Mouse (Mus musculus) gastrocnemius, adult 18-20 months (tissue): ENCODE results near the gene Akap13. TPM values are rescaled to one million over a fixed set of nuclear protein-coding genes. Genes with fewer than 3 reads are reported as not detected.

Experiments
- DNase-seq: peaks from one replicate; pipeline ENCODE4 v3.0.0; 2021; ENCODE audit warnings: low spot score
- total RNA-seq, 2 experiments: library from RNA; stranded (reverse); gene quantifications; 2 replicates each; pipeline ENCODE4 v1.2.3; 2021

Gene Akap13
- total RNA-seq, 2 experiments from 2014 or later, result 64.0 to 65.2 TPM

DNA sequence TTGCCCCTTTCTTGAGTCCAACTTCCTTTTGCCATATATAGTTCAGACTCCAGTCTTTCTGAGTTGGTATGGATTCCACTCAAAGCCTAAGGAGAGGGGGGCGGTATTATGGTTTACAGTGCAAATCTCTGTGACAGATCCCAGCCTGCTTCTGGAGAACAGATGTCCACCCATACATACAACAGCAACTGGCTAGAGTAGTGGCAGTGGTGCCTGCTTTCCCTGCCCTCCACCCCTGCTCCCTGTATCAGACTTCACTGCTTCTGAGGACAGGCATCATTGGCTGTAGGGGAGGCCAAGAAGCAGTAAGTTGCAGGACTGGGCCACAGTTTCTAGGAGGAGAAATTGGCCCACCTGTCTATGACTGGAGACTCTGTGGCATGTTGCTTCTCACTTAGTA lies 102.9 kb downstream of the Akap13 start:
- no peak for DNase-seq

DNA sequence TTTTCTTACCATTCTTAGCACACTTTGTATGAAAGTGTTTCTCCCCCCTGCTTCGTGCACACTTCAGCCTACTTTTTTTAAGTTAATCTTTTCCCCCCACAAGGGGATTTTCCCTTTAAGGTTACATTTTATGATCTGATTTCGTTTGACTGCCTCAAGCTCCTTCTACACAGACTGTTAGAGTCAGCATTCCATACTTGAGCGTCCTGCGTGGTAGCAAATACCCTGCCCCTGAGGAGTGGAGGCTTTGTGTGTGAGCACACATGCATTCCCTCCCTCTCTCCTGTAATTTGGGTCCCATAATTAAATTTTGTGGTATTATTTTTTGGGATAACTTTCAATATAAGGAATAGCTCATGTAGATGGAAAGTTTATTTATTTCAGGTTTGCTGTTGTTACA lies 103.8 kb downstream of the Akap13 start:
- no peak for DNase-seq

- no peak for DNase-seq
Measured at GRCm38 (mm10) chr7:75559915-75560314, 104.6 kb downstream of the Akap13 start.

GRCm38 (mm10) chr7:75560566-75560965 lies 105.2 kb downstream of the Akap13 start:
- DNase-seq, result no peak

- no peak for DNase-seq
Measured at GRCm38 (mm10) chr7:75561134-75561533, 105.8 kb downstream of the Akap13 start.

DNA sequence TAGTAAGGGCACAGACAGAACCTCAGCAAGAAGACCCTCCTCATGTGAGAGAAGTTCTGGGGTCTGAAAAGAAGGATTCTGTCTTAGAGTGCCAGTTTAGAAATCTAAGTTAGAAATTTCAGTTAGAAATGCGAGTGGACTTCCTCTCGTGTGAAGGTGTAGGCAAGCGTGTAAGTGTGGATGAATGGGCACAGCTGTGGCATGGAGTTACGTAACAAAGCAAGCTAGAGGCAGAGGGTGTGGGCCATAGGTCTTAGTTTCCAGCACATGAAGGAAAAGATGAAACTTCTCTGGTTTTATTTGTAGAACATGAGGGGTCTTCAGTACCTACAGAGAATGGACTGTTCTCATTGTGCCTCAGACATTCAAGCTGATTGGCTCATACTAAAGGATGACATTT lies 112.9 kb downstream of the Akap13 start:
- DNase-seq, result no peak

DNA sequence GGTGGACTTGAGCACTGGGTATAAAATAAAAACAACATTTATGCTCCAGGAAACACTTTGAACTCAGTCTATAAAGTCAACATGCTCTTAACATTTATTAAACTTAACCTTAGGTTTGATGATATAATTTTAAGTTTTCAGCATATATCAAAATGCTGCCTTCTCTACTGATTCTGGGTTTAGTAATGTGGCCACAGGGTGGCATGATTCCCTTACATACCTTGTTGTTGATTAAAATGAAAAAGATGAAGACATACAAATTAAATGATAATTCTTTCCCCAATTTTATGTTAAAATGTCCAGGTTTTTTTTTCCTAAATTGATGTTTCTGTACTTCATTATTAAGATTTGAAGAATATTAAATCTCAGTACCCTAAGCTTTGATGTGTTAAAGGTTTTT lies 113.5 kb downstream of the Akap13 start:
- no peak for DNase-seq

DNA sequence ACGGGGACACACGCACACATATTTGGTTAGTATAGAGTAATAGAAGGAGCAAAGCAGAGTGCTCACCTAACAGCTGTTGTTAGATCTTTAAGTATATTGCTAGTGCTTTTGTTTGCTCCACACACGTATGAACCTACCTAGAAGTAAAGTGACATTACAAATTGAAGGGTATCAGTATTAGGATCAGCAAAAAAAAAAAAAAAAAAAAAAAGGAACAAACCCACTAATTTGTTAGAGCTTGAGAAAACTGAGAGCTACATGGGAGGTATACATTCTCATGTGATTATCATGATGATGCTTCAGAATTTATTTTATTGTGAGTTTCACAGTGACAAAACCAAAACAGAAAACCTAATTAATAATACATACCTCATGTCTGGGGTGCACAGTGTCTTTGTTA lies 114.9 kb downstream of the Akap13 start:
- DNase-seq, result no peak

DNA sequence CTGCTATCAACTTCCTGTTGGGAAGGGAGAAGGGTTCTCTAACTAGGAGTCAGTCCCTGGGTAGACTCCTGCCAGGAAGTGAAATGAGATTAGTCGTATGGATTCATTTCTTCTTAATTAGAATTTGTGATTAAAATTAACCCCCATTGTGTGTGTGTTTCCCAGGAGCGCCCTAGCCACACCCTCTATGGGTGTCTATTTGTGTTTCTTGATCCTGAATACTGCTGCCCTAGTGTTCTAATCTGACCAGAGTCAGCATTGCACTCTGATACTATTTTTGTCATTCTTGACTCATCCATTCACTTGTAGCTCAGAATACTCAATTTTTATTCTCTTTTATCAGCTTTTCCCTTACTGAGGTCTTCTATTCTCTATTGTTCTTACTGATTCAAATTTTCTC lies 115.7 kb downstream of the Akap13 start:
- no peak for DNase-seq

DNA sequence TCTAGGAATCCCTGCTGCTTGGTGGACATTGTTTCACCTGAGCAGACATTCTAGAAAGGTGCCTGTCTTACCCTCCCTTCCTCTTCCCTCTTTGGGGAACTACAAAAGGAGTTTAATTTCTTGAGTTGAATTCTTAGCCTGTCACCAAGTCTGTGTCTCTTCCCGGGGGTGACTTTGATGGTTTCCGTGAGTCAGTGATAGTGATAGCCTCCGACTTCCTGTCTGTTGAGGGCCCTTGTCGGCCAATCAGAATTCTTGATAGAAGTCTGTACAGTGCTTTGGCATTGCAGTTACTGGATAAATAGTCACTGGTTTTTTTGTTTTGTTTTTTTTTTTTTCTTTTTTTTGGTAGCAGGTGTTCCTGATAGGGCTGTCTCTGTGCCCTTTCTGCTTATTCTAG lies 116.8 kb downstream of the Akap13 start:
- no peak for DNase-seq

DNA sequence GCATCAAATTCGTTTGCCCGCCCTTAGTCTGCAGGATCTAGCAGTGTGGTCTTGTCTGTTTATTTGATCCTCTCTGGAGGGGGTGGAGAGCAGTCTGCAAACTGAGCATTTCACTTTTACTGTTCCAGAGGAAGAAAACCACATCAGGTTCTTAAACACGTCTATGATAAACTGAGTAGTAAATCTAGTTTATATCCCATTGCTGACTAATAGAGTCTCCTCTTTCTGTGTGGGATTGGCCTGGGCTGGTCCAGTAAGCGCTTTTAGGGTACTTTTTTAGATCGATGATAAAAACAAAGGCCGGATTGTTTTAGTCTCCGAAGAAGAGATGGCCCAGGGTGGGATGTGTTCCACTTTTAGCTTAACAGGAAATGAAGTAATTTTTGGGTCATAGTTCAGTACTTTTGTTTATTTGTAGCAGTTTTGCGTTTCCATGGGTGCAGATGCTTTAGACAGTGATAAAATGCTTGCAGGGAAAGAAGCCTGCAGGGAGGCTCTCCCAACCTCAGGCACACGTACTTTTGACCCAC lies 119.9 kb downstream of the Akap13 start:
- DNase-seq, result peak; percentile 64

DNA sequence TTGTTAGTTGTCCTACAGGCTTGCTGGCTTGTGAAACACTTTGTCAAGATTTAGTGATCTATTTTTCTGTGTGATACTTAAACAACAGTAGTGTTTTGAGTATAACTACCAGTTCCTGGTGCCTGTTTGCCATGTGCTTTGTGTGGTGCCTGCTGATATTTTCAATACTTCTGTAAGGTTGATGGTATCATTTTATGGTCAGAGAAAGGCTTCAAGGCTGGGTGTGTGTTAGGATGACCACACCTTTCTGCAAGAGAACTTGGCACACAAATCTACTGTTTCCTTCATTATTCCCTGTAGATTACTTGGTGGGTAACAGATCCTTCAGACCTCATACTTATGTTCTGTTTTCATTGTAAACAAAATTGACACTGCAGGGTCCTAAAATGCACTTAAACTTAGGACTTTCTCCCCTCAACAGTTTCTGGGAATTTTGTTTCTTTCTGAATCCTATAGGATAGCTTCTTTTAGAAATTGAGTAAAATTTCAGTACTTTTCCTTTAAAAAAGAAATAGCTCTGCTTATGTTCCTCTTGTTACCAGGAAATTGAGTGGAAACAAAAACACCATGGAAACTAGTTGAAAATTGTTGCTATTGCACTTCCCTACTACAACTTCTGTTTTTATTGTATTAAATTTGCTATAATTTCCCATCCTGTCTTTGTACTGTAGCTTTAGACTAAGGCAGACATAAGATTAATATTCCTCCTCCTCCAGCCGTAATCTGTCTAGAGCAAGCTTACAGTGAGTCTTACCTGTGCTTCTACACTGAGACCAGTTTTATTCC lies 120.7 kb downstream of the Akap13 start:
- DNase-seq, result no peak

DNA sequence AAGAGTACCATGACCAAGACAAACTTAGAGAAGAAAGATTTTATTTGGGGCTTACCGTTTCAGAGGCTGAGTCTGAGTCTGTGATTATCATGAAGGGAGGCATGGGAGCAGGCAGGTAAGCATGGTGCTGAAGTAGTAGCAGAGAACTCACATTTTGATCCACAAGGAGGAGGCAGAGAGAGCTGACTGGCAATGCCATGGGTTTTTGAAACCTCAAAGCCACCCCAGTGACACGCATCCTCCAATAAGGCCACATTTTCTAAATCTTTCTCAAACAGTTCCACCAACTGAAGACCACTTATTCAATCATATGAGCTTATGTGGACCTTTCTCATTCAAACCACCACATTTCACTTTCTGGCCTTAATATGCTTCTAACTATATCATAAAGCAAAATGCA lies 121.5 kb downstream of the Akap13 start:
- DNase-seq, result no peak

GRCm38 (mm10) chr7:75577353-75577752 lies 122.0 kb downstream of the Akap13 start:
- no peak for DNase-seq

GRCm38 (mm10) chr7:75578647-75579046 lies 123.3 kb downstream of the Akap13 start:
- no peak for DNase-seq

- no peak for DNase-seq
Measured at GRCm38 (mm10) chr7:75582091-75582490, 126.8 kb downstream of the Akap13 start.

DNA sequence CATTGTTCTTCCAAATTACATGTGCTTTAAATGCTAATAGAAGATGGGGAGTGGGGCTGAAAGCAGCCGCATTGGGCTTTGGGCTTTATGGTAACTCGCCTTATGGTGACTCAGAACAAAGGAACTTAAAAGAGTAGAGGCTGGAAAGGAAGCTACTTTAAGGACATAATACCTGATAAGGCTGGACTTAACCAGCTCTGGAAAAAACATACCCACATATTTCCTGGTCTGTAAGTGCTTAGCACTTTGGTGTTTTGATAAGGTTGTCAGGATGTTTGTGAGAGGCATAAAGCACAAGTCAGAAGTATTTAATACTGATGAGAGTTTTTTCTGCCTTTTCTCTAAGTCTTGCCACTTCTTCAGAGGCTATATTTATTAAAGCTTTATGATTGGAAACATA lies 128.8 kb downstream of the Akap13 start:
- no peak for DNase-seq

DNA sequence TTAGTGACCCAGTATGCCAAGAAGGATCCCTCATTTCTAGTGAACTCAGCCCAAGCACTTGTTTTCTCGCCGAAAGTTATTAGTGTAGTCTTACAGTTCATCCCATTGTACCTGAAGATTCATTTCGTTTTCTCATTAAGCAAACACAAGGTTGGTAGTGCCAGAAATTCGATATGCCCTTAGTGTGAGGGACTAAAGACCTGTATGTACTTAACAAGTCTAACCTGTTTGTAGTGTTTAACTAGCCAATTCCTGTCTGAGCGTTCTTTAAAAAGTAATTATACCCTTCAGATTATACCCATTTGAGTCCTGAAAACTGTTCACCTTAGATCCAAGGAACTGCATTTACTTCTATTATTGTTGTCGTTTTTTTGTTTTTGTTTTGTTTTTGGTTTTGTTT lies 130.1 kb downstream of the Akap13 start:
- no peak for DNase-seq

DNA sequence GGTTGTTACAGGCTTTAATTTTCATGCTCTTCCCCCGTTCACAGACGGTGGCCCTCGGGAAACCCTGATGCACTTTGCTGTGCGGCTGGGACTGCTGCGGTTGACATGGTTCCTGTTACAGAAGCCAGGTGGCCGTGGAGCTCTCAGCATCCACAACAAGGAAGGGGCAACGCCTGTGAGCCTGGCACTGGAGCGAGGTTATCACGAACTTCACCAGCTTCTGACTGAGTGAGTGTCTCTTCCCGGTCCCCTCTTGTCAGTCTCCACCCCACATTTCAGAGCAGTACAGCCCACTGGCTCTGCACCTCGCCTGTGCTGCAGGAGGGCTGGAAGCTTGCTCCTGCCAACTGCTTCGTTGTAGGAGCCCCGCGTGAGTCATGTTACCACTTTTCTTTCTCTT lies 130.8 kb downstream of the Akap13 start:
- DNase-seq, result no peak

DNA sequence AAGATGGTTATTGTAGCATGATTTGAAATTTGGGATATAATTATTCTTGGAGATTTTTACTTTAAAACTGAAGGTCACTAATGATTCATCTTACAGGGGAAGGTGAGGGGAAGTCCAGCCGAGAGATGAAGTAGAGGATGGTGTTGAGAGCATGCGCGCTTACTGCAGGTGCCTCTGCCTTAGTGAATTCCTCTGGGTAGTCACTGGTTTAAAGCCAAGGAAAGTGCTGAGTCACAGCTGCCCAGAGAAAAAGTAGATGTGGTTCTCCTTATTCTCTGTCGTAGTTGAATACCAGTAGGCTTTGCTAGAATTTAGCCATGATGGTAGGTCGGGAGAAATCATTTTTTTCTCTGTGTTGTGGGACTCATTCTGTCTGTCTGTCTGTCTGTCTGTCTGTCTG lies 132.4 kb downstream of the Akap13 start:
- DNase-seq, result no peak

DNA sequence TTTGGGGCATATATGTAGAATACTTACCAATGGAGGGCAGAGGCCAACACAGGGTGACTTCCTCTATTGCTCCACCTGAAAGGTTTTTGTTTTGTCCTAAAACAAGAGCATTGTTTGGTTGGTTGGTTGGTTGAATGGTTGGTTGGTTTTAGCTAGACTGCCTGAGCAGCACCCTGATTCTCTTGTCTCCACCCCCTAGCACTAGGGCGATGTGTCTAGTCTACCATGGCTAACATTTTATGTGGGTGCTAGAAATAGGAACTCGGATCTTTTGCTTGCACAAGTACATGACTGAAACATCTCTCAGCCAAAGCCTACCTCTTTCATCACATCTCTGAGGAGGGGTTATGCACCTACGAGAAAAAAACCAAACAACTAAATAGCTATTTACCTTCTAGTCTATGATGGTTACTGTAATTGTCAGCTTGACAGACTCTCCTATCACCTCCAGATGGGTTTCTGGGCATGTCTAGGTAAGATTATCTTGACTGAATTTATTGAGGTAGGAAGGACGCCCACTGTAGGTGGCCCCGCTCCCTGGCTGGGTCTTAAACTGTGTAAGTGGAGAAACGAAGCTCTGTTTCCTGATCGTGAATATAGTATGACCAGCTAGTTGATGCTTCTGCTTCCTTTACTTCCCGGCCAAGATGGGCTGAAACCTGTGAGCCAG lies 134.1 kb downstream of the Akap13 start:
- DNase-seq, result no peak

DNA sequence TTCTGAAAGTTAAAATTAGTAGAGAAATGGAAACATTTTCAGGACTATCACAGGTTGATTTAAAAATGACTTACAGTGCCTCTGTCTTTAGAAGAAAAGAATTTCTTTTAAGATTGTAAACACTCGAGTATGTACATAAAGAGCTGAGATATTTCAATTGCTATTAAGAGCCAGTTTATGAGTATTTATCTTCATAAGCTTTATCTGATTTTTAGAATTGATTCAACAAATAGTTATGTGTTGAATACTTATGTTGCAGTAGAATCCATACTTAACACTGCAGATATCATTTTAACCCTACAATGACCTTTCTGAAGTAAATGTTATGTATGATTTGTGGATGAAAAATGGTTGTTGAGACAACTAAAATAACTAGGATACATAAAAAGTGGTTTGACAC lies 136.6 kb downstream of the Akap13 start:
- no peak for DNase-seq

GRCm38 (mm10) chr7:75594801-75595200 lies 139.5 kb downstream of the Akap13 start:
- DNase-seq, result peak; percentile 58
